Comparison of ENCODE assay signal across 8 mouse cellular contexts in genomic region chr10:93723942-93724542, GRCm38 (mm10).
A peak's percentile ranks its signal among the peaks of the same experiment; 100 is the strongest.
DNase-seq lines count a peak whose midpoint lies in the region; ATAC-seq and TF ChIP-seq lines count a peak whose summit lies in the region.

No protein-coding gene starts in this region.

- H3K4me1 ChIP-seq in forebrain, embryonic 10.5 days = peaks cover 17% of the 10 kb centered on the region
- H3K4me1 ChIP-seq in forebrain, postnatal 0 days (ENCODE audit: insufficient read depth) = no peaks in the 10 kb centered on the region
- H3K4me1 ChIP-seq in brown adipose tissue, adult 24 weeks (ENCODE audit: control insufficient read depth, insufficient read depth, insufficient read length, low read length) = no peaks in the 10 kb centered on the region
- H3K4me1 ChIP-seq in limb, embryonic 15.5 days = peaks cover 10% of the 10 kb centered on the region

- H3K4me2 ChIP-seq in forebrain, postnatal 0 days (ENCODE audit: low read depth) = no peak overlapping the region
- peak overlapping the region; percentile 12; the same call in 1 of the 2 replicates for H3K4me2 ChIP-seq in limb, embryonic 15.5 days

- DNase-seq in forebrain, embryonic 10.5 days (ENCODE audit: extremely low spot score, low spot score) = peak; percentile 35
- no peak for DNase-seq in forebrain, postnatal 0 days
- DNase-seq in heart, postnatal 10 days = peak; percentile 58 to 59
- peak; percentile 45 for DNase-seq in retina, embryonic 14.5 days (ENCODE audit: low spot score)
- DNase-seq in spleen, postnatal 14 days (ENCODE audit: low spot score in 2 of 2) = no peak
- DNase-seq in urinary bladder, postnatal 25 days (ENCODE audit: low spot score) = no peak

- 10% methylated on average over 11 of the region's 11 CpGs for WGBS in forebrain, embryonic 10.5 days
- 12% methylated on average over 11 of the region's 11 CpGs for WGBS in forebrain, postnatal 0 days
- WGBS in limb, embryonic 15.5 days = 12% methylated on average over 11 of the region's 11 CpGs

- no peak for ATAC-seq in forebrain, postnatal 0 days
- no peak for ATAC-seq in limb, embryonic 15.5 days (ENCODE audit: insufficient number of reproducible peaks, low FRiP score, low TSS enrichment, low read depth)

- no peak overlapping the region for H3K9ac ChIP-seq in forebrain, postnatal 0 days
- no peak overlapping the region for H3K9ac ChIP-seq in limb, embryonic 15.5 days

- peak overlapping the region; percentile 26; the same call in 1 of the 2 replicates for H3K27ac ChIP-seq in forebrain, embryonic 10.5 days
- H3K27ac ChIP-seq in forebrain, postnatal 0 days (ENCODE audit: low read depth, low read length) = no peak overlapping the region
- peak overlapping the region; percentile 17; the same call in 1 of the 2 replicates for H3K27ac ChIP-seq in brown adipose tissue, adult 24 weeks (replicated peaks; ENCODE audit: low read depth, low read length)
- no peak overlapping the region for H3K27ac ChIP-seq in limb, embryonic 15.5 days

- H3K36me3 ChIP-seq in forebrain, embryonic 10.5 days (replicated peaks) = no peaks in the 10 kb centered on the region
- H3K36me3 ChIP-seq in forebrain, postnatal 0 days (ENCODE audit: insufficient read depth) = no peaks in the 10 kb centered on the region
- H3K36me3 ChIP-seq in limb, embryonic 15.5 days = no peaks in the 10 kb centered on the region

- H3K9me3 ChIP-seq in forebrain, embryonic 10.5 days = no peaks in the 10 kb centered on the region
- H3K9me3 ChIP-seq in forebrain, postnatal 0 days (ENCODE audit: low read length) = no peaks in the 10 kb centered on the region
- H3K9me3 ChIP-seq in limb, embryonic 15.5 days = no peaks in the 10 kb centered on the region

- intact Hi-C loops in heart, postnatal 10 days (cut with DNase I) = no loop called here

- TF ChIP-seq CTCF in forebrain, postnatal 0 days (IDR thresholded peaks at IDR 0.05; ENCODE audit: low read depth) = no peak

- H3K4me3 ChIP-seq in forebrain, embryonic 10.5 days = no peak overlapping the region
- no peak overlapping the region for H3K4me3 ChIP-seq in forebrain, postnatal 0 days (ENCODE audit: low read depth, low read length)
- H3K4me3 ChIP-seq in brown adipose tissue, adult 24 weeks (ENCODE audit: insufficient read depth, low read depth, low read length) = no peak overlapping the region
- no peak overlapping the region for H3K4me3 ChIP-seq in limb, embryonic 15.5 days

- no peaks in the 10 kb centered on the region for H3K27me3 ChIP-seq in forebrain, embryonic 10.5 days (ENCODE audit: poor library complexity, severe bottlenecking)
- H3K27me3 ChIP-seq in forebrain, postnatal 0 days (ENCODE audit: insufficient read depth, low read length) = no peaks in the 10 kb centered on the region
- H3K27me3 ChIP-seq in limb, embryonic 15.5 days = no peaks in the 10 kb centered on the region

Comparison
In these comparisons a context has a peak if more than half of its experiments do, and no peak if none do; other contexts are left out.
1. DNase-seq: peak in forebrain, embryonic 10.5 days (single experiment), heart, postnatal 10 days (2 of 2) and retina, embryonic 14.5 days (single experiment); none in forebrain, postnatal 0 days (single experiment), spleen, postnatal 14 days (0 of 2) and urinary bladder, postnatal 25 days (single experiment).
2. H3K27ac ChIP-seq: peak in forebrain, embryonic 10.5 days (single experiment) and brown adipose tissue, adult 24 weeks (single experiment); none in forebrain, postnatal 0 days (single experiment) and limb, embryonic 15.5 days (single experiment).